Mouse (Mus musculus): Measurements from ENCODE around the gene Gm9945. TPM values are rescaled to one million over a fixed set of nuclear protein-coding genes. Genes with fewer than 3 reads are reported as not detected.

Gene Gm9945
- polyA plus RNA-seq (2012; rRNA removed): 0.07 and 0.10 TPM in 2 replicates

DNA sequence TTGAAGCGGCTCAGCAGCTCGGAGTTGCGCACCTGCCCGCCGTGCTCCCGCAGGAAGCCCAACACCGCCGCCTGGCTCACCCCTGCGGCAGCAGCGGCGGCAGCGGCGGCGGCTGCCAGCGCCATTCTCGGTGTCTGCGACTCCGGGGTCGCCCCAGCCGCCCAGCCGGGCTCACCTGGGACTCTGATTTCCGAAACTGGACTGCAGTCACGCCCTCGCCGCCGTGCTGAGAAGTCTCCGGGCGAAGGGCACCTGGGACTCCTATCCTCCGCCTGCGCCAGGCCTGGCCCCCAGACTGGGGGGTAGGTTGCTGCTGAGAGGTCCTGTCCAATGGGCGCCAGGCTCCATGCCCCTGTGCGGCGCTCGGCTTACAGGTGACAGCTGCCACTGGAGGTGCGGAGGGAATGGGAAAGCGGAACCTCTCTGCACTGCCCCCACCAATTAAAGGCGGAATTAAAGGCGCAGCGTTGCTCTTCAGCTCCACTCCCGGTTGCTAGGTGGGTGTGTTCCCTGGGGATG, at the start of gene Gm9945, which contains the start of gene Sowaha:
Gm9945 (plus strand) TSS at position 384 of the 519 bp plus-strand sequence.
Sowaha (minus strand) TSS at position 492 of the 519 bp plus-strand sequence.

DNA sequence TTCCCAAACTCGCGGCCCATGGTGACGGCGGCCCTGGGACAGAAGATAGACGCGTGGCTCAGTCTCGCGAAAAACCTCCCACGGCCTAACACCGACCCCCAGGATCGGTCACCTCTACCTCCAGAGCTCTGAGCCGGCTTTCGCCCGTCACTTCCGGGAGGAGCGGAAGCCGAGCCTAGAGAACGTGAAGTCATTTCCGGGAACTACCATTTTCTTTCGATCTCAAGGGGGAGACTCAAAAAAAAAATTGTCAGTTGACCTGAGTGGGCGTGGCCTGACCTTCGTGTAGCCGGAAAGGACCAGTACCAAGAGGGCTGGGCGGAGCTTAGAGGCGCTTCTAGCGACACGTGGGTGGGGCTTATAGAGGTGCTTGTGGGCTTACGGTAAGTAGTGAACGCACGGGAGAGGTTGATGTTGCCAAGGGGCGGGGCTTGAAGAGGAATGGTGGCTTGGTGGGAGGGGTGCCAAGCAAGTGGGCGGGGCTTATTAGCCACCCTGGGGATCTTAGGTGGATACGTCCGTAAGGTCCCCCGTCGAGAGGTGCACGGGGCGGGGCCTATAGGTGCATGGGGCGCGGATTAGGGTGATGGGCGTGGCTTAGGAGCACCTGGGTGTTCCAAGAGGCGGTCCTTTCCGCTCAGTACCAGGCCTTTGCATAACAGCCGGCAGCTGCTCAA, 49.2 kb upstream of the Gm9945 start, which contains the start of the genes Uqcrq and Gdf9:
Uqcrq (minus strand) TSS at position 162 of the 677 bp plus-strand sequence.
Gdf9 (plus strand) TSS at position 354 of the 677 bp plus-strand sequence.

DNA sequence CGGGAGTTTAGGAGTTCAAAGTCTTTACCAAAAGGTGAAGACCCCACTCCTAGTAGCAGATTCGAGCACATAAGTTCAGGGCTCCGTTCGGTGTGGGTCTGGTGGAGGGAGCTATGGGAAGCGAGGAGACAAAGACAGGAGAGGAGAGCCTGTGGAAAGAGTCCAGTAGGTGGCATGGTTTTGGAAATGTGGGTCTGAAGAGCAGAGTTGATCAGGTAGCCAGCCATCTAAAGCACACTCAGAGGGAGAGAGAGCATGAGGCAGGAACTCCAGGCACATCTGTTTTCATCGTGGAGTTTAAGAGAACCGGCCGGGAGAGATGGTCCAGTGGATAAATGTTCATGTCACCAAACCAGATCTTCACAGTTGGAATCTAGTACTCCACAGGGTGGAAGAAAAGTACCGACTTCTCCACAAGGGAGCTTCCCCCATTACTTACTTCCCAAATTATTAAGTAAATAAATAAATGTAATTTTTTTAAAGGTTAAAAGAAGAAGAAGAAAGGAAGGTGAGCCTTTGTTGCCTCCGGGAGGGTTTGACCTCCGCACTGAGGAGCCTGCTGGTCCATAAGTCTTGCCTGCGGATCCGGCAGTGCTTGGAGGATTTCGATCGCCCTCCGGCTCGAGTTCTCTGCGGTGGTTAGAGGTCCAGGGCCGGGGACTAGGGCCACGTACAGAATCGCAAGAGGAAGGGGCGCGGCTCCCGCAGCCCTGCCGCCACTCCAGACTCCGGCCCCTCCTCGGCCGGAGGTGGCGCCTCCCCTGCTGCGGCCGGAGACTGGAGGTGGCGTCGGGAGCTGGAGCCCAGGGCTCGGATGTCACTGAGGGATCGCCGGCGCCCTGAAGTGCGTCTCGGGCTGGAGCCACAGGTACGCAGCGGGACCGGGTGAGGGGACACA, 23.2 kb upstream of the Gm9945 start, which contains the start of the genes Gm10447 and Shroom1:
Gm10447 (minus strand) TSS at position 637 of the 898 bp plus-strand sequence.
Shroom1 (plus strand) TSS at position 732 of the 898 bp plus-strand sequence.

DNA sequence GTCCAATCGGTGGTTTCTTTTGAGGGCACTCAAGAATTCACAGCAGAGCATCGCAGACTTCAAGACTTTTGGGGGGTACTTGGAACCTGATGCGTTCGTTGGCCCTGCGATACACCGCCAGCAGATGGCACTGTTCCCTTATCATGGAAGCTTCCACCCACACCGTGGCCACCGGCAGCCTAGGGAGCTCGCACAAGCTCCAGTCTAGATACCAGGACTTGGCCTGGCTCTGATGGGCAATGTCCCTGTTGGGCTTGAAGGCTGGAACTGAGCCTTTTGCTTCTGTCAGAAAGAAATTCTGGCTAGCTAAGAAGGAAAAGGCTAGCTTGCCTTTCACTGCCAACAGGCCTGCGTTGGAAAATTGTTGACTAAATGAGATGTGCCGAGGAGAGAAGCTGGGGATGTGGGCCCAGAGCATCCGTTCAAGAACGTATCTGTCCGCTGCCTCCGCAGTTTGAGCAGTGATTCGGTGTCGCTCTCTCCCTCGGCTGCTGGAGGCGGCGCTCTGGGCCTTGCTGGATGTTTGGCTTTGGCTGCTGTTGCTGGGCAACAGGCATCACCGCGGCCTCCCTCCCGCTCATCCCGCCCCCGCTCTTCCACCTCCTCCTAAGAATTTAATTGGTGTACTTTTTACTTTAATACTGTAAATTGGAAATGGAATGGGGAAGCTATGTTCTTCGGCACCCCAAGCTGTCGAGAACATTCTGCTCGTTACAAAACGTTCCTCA, 9.8 kb upstream of the Gm9945 start, which contains the start of gene Gm9837:
Gm9837 (minus strand) TSS at position 512 of the 728 bp plus-strand sequence.

DNA sequence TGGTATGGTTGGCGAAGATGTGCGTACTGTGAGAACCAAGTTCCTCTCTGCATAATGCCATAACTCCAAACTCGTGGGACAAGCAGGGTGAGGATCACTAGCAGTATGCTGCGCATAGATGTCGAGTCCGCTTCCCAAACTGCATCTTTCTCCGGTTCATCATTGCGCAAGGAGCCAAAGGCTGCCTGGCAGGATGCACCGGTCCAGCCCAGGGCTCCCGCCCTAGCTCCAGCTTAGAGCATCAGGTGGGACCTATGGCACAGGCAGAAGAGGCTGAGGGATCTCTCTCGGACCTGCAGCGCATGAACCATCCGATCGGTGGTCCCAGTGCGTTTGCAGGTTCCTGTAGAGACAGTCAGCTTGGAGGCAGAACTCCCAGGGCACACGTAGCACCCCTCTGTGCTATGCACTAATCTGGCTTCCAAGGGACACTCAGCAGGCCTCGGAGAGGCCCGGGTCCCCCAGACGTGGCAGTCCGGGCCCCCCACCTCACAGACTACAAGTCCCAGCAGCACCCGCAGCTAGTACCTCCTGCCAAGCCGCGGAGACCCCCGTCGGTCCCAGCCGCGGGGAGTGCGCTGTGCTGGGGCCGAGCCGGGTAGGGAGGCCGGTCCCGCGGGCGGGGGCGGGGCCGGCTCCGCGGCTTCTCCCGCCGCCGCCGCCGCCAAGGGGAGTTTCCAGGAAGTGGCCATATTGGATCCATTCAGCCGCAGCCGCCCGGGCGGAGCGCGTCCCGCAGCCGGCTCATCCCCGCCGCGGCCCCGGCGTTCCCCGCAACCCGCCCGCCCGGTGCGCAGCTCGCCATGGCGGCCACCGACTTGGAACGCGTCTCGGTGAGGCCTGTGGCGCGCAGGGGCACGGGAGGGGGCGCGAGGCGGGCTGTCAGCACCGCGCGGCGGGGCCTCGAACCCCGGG, 39.5 kb downstream of the Gm9945 start, which contains the start of gene Sept8:
Sept8 (plus strand) TSS at position 51 of the 915 bp plus-strand sequence.

Other genes starting within 250 kb of the Gm9945 start
- 19.8 and 20.3 TPM in 2 replicates for gene Hspa4, start 179.7 kb upstream of the Gm9945 start, polyA plus RNA-seq (2012; rRNA removed)
- gene Zcchc10, start 155.5 kb upstream of the Gm9945 start, polyA plus RNA-seq (2012; rRNA removed): 5.4 TPM in 2 replicates
- gene Aff4, start 129.3 kb upstream of the Gm9945 start, polyA plus RNA-seq (2012; rRNA removed): 6.2 and 6.4 TPM in 2 replicates
- gene Leap2, start 57.0 kb upstream of the Gm9945 start, polyA plus RNA-seq (2012; rRNA removed): 74.6 and 101 TPM in 2 replicates
- gene Uqcrq, start 49.3 kb upstream of the Gm9945 start, polyA plus RNA-seq (2012; rRNA removed): 395 and 408 TPM in 2 replicates
- 0.26 and 0.31 TPM in 2 replicates for gene Gdf9, start 49.1 kb upstream of the Gm9945 start, polyA plus RNA-seq (2012; rRNA removed)
- gene Gm10447, start 23.1 kb upstream of the Gm9945 start, polyA plus RNA-seq (2012; rRNA removed): 0.42 and 0.60 TPM in 2 replicates
- gene Shroom1, start 23.0 kb upstream of the Gm9945 start, polyA plus RNA-seq (2012; rRNA removed): 6.0 and 7.0 TPM in 2 replicates
- gene Gm9837, start 9.7 kb upstream of the Gm9945 start, polyA plus RNA-seq (2012; rRNA removed): not detected in 2 replicates
- gene Sowaha, start 108 bp downstream of the Gm9945 start, polyA plus RNA-seq (2012; rRNA removed): 9.6 and 11.0 TPM in 2 replicates
- 12.5 and 15.9 TPM in 2 replicates for gene Sept8, start 39.1 kb downstream of the Gm9945 start, polyA plus RNA-seq (2012; rRNA removed)
- gene Kif3a, start 87.2 kb downstream of the Gm9945 start, polyA plus RNA-seq (2012; rRNA removed): 2.9 and 3.1 TPM in 2 replicates
- gene Il4, start 138.5 kb downstream of the Gm9945 start, polyA plus RNA-seq (2012; rRNA removed): 0.18 and 0.30 TPM in 2 replicates
- gene Il13, start 154.5 kb downstream of the Gm9945 start, polyA plus RNA-seq (2012; rRNA removed): not detected in 2 replicates
- gene Rad50, start 227.2 kb downstream of the Gm9945 start, polyA plus RNA-seq (2012; rRNA removed): 3.2 TPM in 2 replicates
- not detected in 2 replicates for gene Il5, start 240.6 kb downstream of the Gm9945 start, polyA plus RNA-seq (2012; rRNA removed)